Mouse (Mus musculus): Measurements from ENCODE around the gene Fcho2. TPM values are rescaled to one million over a fixed set of nuclear protein-coding genes. Genes with fewer than 3 reads are reported as not detected.
"Not testable (repeated sequence)": the region's sequence is repeated elsewhere in the genome, so short reads cannot be mapped to it uniquely, and the experiment has no call there.

Fcho2 gene
- polyA plus RNA-seq, 2 experiments = 14.3 to 17.7 TPM

GRCm38 (mm10) chr13:98834723-98835122 is 19.5 kb upstream of the Fcho2 start:
- Histone ChIP-seq H3K4me1 (replicated peaks; ENCODE audit: control insufficient read depth in 2 of 2, insufficient read depth in 2 of 2, low read length in 1 of 2) (peaks cover 4 to 7% of the 10 kb centered on the region in 2 experiments), H3K9ac (replicated peaks) (no peak overlapping the region), H3K36me3 (replicated peaks; ENCODE audit: control insufficient read depth, insufficient read depth, low read depth) (peaks cover 3% of the 10 kb centered on the region), H3K27ac (no peak overlapping the region), H3K4me3 (ENCODE audit: insufficient read depth in 1 of 2, low read depth in 2 of 2, low read length in 2 of 2) (no peak overlapping the region), H3K27me3 (ENCODE audit: control insufficient read depth, insufficient read depth, low read length) (no peaks in the 10 kb centered on the region), H3K4me2 (ENCODE audit: low read depth) (no peak overlapping the region), H3K9me3 (ENCODE audit: control insufficient read depth, low read length) (no peaks in the 10 kb centered on the region)
- 67% methylated on average over 3 of the region's 3 CpGs for WGBS (ENCODE audit: insufficient replicate concordance)
- no peak for ATAC-seq (ENCODE audit: insufficient read depth)
- no peak for TF ChIP-seq EP300 (IDR thresholded peaks at IDR 0.05; ENCODE audit: low read depth)
- DNase-seq (ENCODE audit: low read depth in 3 of 3, low spot score in 3 of 3) = no peak

GRCm38 (mm10) chr13:98834199-98834598 is 18.9 kb upstream of the Fcho2 start:
- H3K9me3 ChIP-seq (ENCODE audit: control insufficient read depth, low read length) = no peaks in the 10 kb centered on the region
- ATAC-seq (ENCODE audit: insufficient read depth) (no peak), DNase-seq (ENCODE audit: low read depth in 3 of 3, low spot score in 3 of 3) (no peak)
- H3K4me1 ChIP-seq (replicated peaks; ENCODE audit: control insufficient read depth in 2 of 2, insufficient read depth in 2 of 2, low read length in 1 of 2) = peaks cover 4 to 7% of the 10 kb centered on the region in 2 experiments
- no peak overlapping the region for H3K4me2 ChIP-seq (ENCODE audit: low read depth)
- no peak overlapping the region for H3K4me3 ChIP-seq (ENCODE audit: insufficient read depth in 1 of 2, low read depth in 2 of 2, low read length in 2 of 2)
- H3K27me3 ChIP-seq (ENCODE audit: control insufficient read depth, insufficient read depth, low read length) = no peaks in the 10 kb centered on the region
- WGBS (ENCODE audit: insufficient replicate concordance) = 40% methylated on average over 1 of the region's 1 CpGs
- no peak overlapping the region for H3K9ac ChIP-seq (replicated peaks)
- no peak overlapping the region for H3K27ac ChIP-seq
- 0 out of 2 replicates have a peak, but pooled peaks have one; percentile 14 for TF ChIP-seq CTCF (IDR thresholded peaks at IDR 0.05; ENCODE audit: low read depth)
- TF ChIP-seq EP300 (IDR thresholded peaks at IDR 0.05; ENCODE audit: low read depth) = no peak
- H3K36me3 ChIP-seq (replicated peaks; ENCODE audit: control insufficient read depth, insufficient read depth, low read depth) = no peaks in the 10 kb centered on the region

- TF ChIP-seq CTCF (IDR thresholded peaks at IDR 0.05; ENCODE audit: low read depth) (no peak), EP300 (IDR thresholded peaks at IDR 0.05; ENCODE audit: low read depth) (no peak)
- DNase-seq (ENCODE audit: low read depth in 3 of 3, low spot score in 3 of 3) (no peak), ATAC-seq (ENCODE audit: insufficient read depth) (no peak)
- WGBS (ENCODE audit: insufficient replicate concordance) = 61% methylated on average over 10 of the region's 10 CpGs
- Histone ChIP-seq H3K4me1 (replicated peaks; ENCODE audit: control insufficient read depth in 2 of 2, insufficient read depth in 2 of 2, low read length in 1 of 2) (peaks cover 4 to 7% of the 10 kb centered on the region in 2 experiments), H3K4me3 (ENCODE audit: insufficient read depth in 1 of 2, low read depth in 2 of 2, low read length in 2 of 2) (no peak overlapping the region), H3K27me3 (ENCODE audit: control insufficient read depth, insufficient read depth, low read length) (no peaks in the 10 kb centered on the region), H3K4me2 (ENCODE audit: low read depth) (no peak overlapping the region), H3K27ac (no peak overlapping the region), H3K9me3 (ENCODE audit: control insufficient read depth, low read length) (no peaks in the 10 kb centered on the region), H3K36me3 (replicated peaks; ENCODE audit: control insufficient read depth, insufficient read depth, low read depth) (no peaks in the 10 kb centered on the region), H3K9ac (replicated peaks) (no peak overlapping the region)
These were observed 17.5 kb upstream of the Fcho2 start for GRCm38 (mm10) chr13:98832451-98833450.

- ATAC-seq (ENCODE audit: insufficient read depth); H3K4me3 ChIP-seq (ENCODE audit: insufficient read depth in 1 of 2, low read depth in 2 of 2, low read length in 2 of 2); DNase-seq (ENCODE audit: low read depth in 3 of 3, low spot score in 3 of 3); H3K9me3 ChIP-seq (ENCODE audit: control insufficient read depth, low read length); H3K9ac ChIP-seq (replicated peaks); H3K4me2 ChIP-seq (ENCODE audit: low read depth); H3K36me3 ChIP-seq (replicated peaks; ENCODE audit: control insufficient read depth, insufficient read depth, low read depth); H3K27ac ChIP-seq; H3K4me1 ChIP-seq (replicated peaks; ENCODE audit: control insufficient read depth in 2 of 2, insufficient read depth in 2 of 2, low read length in 1 of 2); H3K27me3 ChIP-seq (ENCODE audit: control insufficient read depth, insufficient read depth, low read length): not testable (repeated sequence)
- 86% methylated on average over 6 of the region's 6 CpGs for WGBS (ENCODE audit: insufficient replicate concordance)
These were observed 13.8 kb upstream of the Fcho2 start for GRCm38 (mm10) chr13:98829026-98829425.

GRCm38 (mm10) chr13:98825574-98825973 is 10.3 kb upstream of the Fcho2 start:
- no peak overlapping the region for H3K4me2 ChIP-seq (ENCODE audit: low read depth)
- WGBS (ENCODE audit: insufficient replicate concordance) = 56% methylated on average over 4 of the region's 4 CpGs
- H3K4me3 ChIP-seq (ENCODE audit: insufficient read depth in 1 of 2, low read depth in 2 of 2, low read length in 2 of 2) = no peak overlapping the region
- no peak overlapping the region for H3K9ac ChIP-seq (replicated peaks)
- TF ChIP-seq EP300 (IDR thresholded peaks at IDR 0.05; ENCODE audit: low read depth) (no peak), CTCF (IDR thresholded peaks at IDR 0.05; ENCODE audit: low read depth) (no peak)
- H3K36me3 ChIP-seq (replicated peaks; ENCODE audit: control insufficient read depth, insufficient read depth, low read depth) = no peaks in the 10 kb centered on the region
- H3K9me3 ChIP-seq (ENCODE audit: control insufficient read depth, low read length) = no peaks in the 10 kb centered on the region
- DNase-seq (ENCODE audit: low read depth in 3 of 3, low spot score in 3 of 3) (no peak), ATAC-seq (ENCODE audit: insufficient read depth) (no peak)
- H3K27ac ChIP-seq = no peak overlapping the region
- no peaks in the 10 kb centered on the region for H3K27me3 ChIP-seq (ENCODE audit: control insufficient read depth, insufficient read depth, low read length)
- no peaks in the 10 kb centered on the region for H3K4me1 ChIP-seq (replicated peaks; ENCODE audit: control insufficient read depth in 2 of 2, insufficient read depth in 2 of 2, low read length in 1 of 2)
